Mouse (Mus musculus) embryo, embryonic 11 days (tissue): ENCODE measurements around the gene Chd1l.

Experiments used
- DNase-seq: peaks from one replicate; pipeline ENCODE4 v3.0.0-alpha.2; 2015

The Chd1l gene

GRCm38 (mm10) chr3:97609845-97610410 is at the start of gene Chd1l:
Gene Chd1l (minus strand): TSS chr3:97610203.
- DNase-seq = peak; percentile 95

- DNase-seq = no peak
These were observed 49.7 kb upstream of the Chd1l start for GRCm38 (mm10) chr3:97659746-97660145.

- DNase-seq = no peak
These were observed 48.6 kb upstream of the Chd1l start for GRCm38 (mm10) chr3:97658426-97659193.

- peak; percentile 98 for DNase-seq
These were observed 47.8 kb upstream of the Chd1l start, which contains the start of gene Prkab2 for GRCm38 (mm10) chr3:97657655-97658411. Gene Prkab2 (plus strand): TSS chr3:97658193.

- DNase-seq = no peak
These were observed 44.9 kb upstream of the Chd1l start for GRCm38 (mm10) chr3:97654901-97655300.

- DNase-seq = no peak
These were observed 43.8 kb upstream of the Chd1l start for GRCm38 (mm10) chr3:97653781-97654180.

- no peak for DNase-seq
These were observed 41.6 kb upstream of the Chd1l start for GRCm38 (mm10) chr3:97651604-97652003.

GRCm38 (mm10) chr3:97649469-97649868 is 39.5 kb upstream of the Chd1l start:
- DNase-seq = no peak

- no peak for DNase-seq
These were observed 39.0 kb upstream of the Chd1l start for GRCm38 (mm10) chr3:97649022-97649421.

- no peak for DNase-seq
These were observed 38.5 kb upstream of the Chd1l start for GRCm38 (mm10) chr3:97648518-97648917.

GRCm38 (mm10) chr3:97642001-97642400 is 32.0 kb upstream of the Chd1l start:
- DNase-seq = no peak

- DNase-seq = no peak
These were observed 31.4 kb upstream of the Chd1l start for GRCm38 (mm10) chr3:97641396-97641795.

- no peak for DNase-seq
These were observed 24.3 kb upstream of the Chd1l start for GRCm38 (mm10) chr3:97634288-97634761.

GRCm38 (mm10) chr3:97633456-97633855 is 23.5 kb upstream of the Chd1l start:
- DNase-seq = no peak

GRCm38 (mm10) chr3:97631258-97631860 is 21.4 kb upstream of the Chd1l start:
- no peak for DNase-seq

GRCm38 (mm10) chr3:97630746-97631145 is 20.7 kb upstream of the Chd1l start:
- DNase-seq = no peak

GRCm38 (mm10) chr3:97629941-97630340 is 19.9 kb upstream of the Chd1l start:
- no peak for DNase-seq

GRCm38 (mm10) chr3:97628391-97629001 is 18.5 kb upstream of the Chd1l start, which contains the start of gene Fmo5:
Gene Fmo5 (plus strand): TSS chr3:97628804.
- peak; percentile 57 for DNase-seq

- DNase-seq = no peak
These were observed 17.9 kb upstream of the Chd1l start for GRCm38 (mm10) chr3:97627893-97628292.

- DNase-seq = no peak
These were observed 14.6 kb upstream of the Chd1l start for GRCm38 (mm10) chr3:97624611-97625010.

- no peak for DNase-seq
These were observed 10.7 kb upstream of the Chd1l start for GRCm38 (mm10) chr3:97620657-97621056.

- DNase-seq = no peak
These were observed 7.9 kb upstream of the Chd1l start for GRCm38 (mm10) chr3:97617899-97618298.
